Mouse (Mus musculus): ENCODE data around the gene Stk24. TPM values are rescaled to one million over a fixed set of nuclear protein-coding genes. Genes with fewer than 3 reads are reported as not detected.

Gene Stk24
- polyA plus RNA-seq, 1 experiment from 2014 or later: 51.7 TPM

- Histone ChIP-seq H3K9me3 (no peaks in the 10 kb centered on the region), H3K27ac (no peak overlapping the region), H3K4me2 (replicated peaks) (no peak overlapping the region), H3K36me3 (no peaks in the 10 kb centered on the region), H3K4me3 (no peak overlapping the region), H3K9ac (no peak overlapping the region), H3K27me3 (no peaks in the 10 kb centered on the region), H3K4me1 (no peaks in the 10 kb centered on the region)
- WGBS: 76% methylated on average over 3 of the region's 3 CpGs
- ATAC-seq (ENCODE audit: insufficient number of reproducible peaks, insufficient read depth, low FRiP score, low TSS enrichment): no peak
Observed at GRCm38 (mm10) chr14:121408944-121409343, 29.1 kb upstream of the Stk24 start.

GRCm38 (mm10) chr14:121406943-121407342 lies 27.1 kb upstream of the Stk24 start:
- ATAC-seq (ENCODE audit: insufficient number of reproducible peaks, insufficient read depth, low FRiP score, low TSS enrichment): no peak

DNA sequence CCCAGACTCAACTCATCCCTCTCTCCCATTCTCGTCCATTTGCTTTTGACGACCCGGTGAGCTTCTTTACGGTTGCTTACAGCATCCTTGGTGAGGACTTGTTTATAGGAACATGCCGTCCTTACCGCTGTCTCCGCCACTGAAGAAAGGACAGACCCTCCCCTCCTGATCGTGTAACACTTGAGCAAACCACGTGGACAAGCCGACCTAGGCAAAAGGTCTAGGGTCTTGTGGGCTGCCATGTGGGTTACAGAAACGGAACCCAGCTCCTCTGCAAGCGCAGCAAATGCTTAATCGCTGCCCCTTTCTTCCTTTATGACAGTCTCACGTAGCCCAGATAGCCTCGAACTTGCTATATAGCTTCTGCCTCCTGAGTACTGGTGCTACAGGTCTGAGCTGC lies 25.7 kb upstream of the Stk24 start:
- ATAC-seq (ENCODE audit: insufficient number of reproducible peaks, insufficient read depth, low FRiP score, low TSS enrichment): no peak
- H3K9ac ChIP-seq: no peak overlapping the region
- 44% methylated on average over 15 of the region's 15 CpGs for WGBS
- H3K9me3 ChIP-seq: no peaks in the 10 kb centered on the region
- no peak overlapping the region for H3K27ac ChIP-seq
- peak overlapping the region; percentile 22; the same call in 1 of the 2 replicates for H3K4me3 ChIP-seq
- H3K36me3 ChIP-seq: no peaks in the 10 kb centered on the region
- H3K4me1 ChIP-seq: no peaks in the 10 kb centered on the region
- H3K4me2 ChIP-seq (replicated peaks): peak overlapping the region; percentile 43
- no peaks in the 10 kb centered on the region for H3K27me3 ChIP-seq

More at GRCm38 (mm10) chr14:121406943-121407342, 27.1 kb upstream of the Stk24 start:
- H3K4me1 ChIP-seq: no peaks in the 10 kb centered on the region
- no peak overlapping the region for H3K4me3 ChIP-seq
- H3K9me3 ChIP-seq: no peaks in the 10 kb centered on the region
- H3K36me3 ChIP-seq: no peaks in the 10 kb centered on the region
- H3K9ac ChIP-seq: no peak overlapping the region
- H3K27ac ChIP-seq: no peak overlapping the region
- H3K27me3 ChIP-seq: no peaks in the 10 kb centered on the region
- H3K4me2 ChIP-seq (replicated peaks): no peak overlapping the region
- WGBS: 90% methylated on average over 7 of the region's 7 CpGs

- Histone ChIP-seq H3K4me1 (no peaks in the 10 kb centered on the region), H3K9me3 (no peaks in the 10 kb centered on the region), H3K36me3 (no peaks in the 10 kb centered on the region), H3K27me3 (no peaks in the 10 kb centered on the region), H3K9ac (no peak overlapping the region), H3K27ac (no peak overlapping the region), H3K4me2 (replicated peaks) (peak overlapping the region; percentile 43), H3K4me3 (peak overlapping the region; percentile 22; the same call in 1 of the 2 replicates)
- no peak for ATAC-seq (ENCODE audit: insufficient number of reproducible peaks, insufficient read depth, low FRiP score, low TSS enrichment)
- 41% methylated on average over 13 of the region's 13 CpGs for WGBS
Observed at GRCm38 (mm10) chr14:121405120-121405519, 25.3 kb upstream of the Stk24 start.

DNA sequence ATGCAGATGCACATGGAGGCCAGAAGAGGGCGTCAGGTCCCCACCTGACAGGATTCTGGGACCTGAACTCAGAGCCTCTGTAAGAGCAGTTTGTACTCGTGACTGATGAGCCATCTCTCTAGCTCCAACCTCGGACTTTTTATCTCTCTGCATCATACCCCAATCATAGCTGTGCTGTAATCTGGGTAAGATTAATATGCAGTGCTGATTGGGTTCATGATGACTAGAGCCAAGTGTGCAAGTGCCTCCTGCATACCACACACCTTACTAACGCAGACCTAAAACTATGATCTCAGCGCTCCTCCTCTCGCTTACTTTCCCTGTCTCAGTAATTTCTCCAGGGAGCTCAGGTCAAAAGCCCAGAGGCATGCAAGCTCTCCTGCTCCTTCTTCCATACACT lies 19.9 kb upstream of the Stk24 start:
- Histone ChIP-seq H3K4me2 (replicated peaks) (no peak overlapping the region), H3K9me3 (no peaks in the 10 kb centered on the region), H3K9ac (no peak overlapping the region), H3K4me3 (no peak overlapping the region), H3K4me1 (no peaks in the 10 kb centered on the region), H3K27me3 (no peaks in the 10 kb centered on the region), H3K27ac (no peak overlapping the region), H3K36me3 (no peaks in the 10 kb centered on the region)
- ATAC-seq (ENCODE audit: insufficient number of reproducible peaks, insufficient read depth, low FRiP score, low TSS enrichment): no peak
- 77% methylated on average over 6 of the region's 6 CpGs for WGBS

GRCm38 (mm10) chr14:121397471-121397870 lies 17.7 kb upstream of the Stk24 start:
- H3K9ac ChIP-seq: no peak overlapping the region
- H3K4me1 ChIP-seq: no peaks in the 10 kb centered on the region
- 50% methylated on average over 1 of the region's 1 CpGs for WGBS
- H3K9me3 ChIP-seq: no peaks in the 10 kb centered on the region
- no peaks in the 10 kb centered on the region for H3K36me3 ChIP-seq
- H3K4me3 ChIP-seq: no peak overlapping the region
- no peak overlapping the region for H3K27ac ChIP-seq
- no peak overlapping the region for H3K4me2 ChIP-seq (replicated peaks)
- no peak for ATAC-seq (ENCODE audit: insufficient number of reproducible peaks, insufficient read depth, low FRiP score, low TSS enrichment)
- H3K27me3 ChIP-seq: no peaks in the 10 kb centered on the region

- Histone ChIP-seq H3K27me3 (no peaks in the 10 kb centered on the region), H3K9me3 (no peaks in the 10 kb centered on the region), H3K27ac (no peak overlapping the region), H3K9ac (no peak overlapping the region), H3K4me2 (replicated peaks) (no peak overlapping the region), H3K36me3 (no peaks in the 10 kb centered on the region), H3K4me1 (no peaks in the 10 kb centered on the region), H3K4me3 (no peak overlapping the region)
- ATAC-seq (ENCODE audit: insufficient number of reproducible peaks, insufficient read depth, low FRiP score, low TSS enrichment): no peak
- 85% methylated on average over 4 of the region's 4 CpGs for WGBS
Observed at GRCm38 (mm10) chr14:121395125-121395524, 15.3 kb upstream of the Stk24 start.

DNA sequence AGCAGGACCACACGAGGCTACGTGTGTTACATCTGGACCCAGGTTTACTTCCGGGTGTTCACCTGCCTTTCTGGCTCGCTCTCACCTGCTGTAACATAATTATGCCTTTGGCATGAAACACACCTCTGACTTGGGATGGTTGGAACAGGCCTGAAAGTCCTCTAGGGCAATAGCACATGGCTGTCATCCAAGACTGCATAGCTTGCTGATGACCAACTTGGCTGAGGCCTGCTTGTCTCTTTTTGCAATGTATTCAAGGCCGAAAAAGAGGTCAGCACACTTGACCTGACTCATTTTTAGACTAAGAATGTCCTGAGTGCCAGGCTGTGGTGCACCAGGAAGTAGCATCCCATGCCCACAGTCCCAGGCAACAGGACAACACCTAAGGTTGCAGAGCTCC lies 12.1 kb upstream of the Stk24 start:
- WGBS: 87% methylated on average over 5 of the region's 5 CpGs
- H3K36me3 ChIP-seq: no peaks in the 10 kb centered on the region
- H3K9me3 ChIP-seq: no peaks in the 10 kb centered on the region
- H3K27ac ChIP-seq: no peak overlapping the region
- no peaks in the 10 kb centered on the region for H3K27me3 ChIP-seq
- H3K9ac ChIP-seq: no peak overlapping the region
- no peak for ATAC-seq (ENCODE audit: insufficient number of reproducible peaks, insufficient read depth, low FRiP score, low TSS enrichment)
- no peaks in the 10 kb centered on the region for H3K4me1 ChIP-seq
- no peak overlapping the region for H3K4me3 ChIP-seq
- no peak overlapping the region for H3K4me2 ChIP-seq (replicated peaks)

- no peaks in the 10 kb centered on the region for H3K4me1 ChIP-seq
- H3K9ac ChIP-seq: no peak overlapping the region
- H3K4me2 ChIP-seq (replicated peaks): no peak overlapping the region
- H3K27ac ChIP-seq: no peak overlapping the region
- H3K9me3 ChIP-seq: no peaks in the 10 kb centered on the region
- no peaks in the 10 kb centered on the region for H3K36me3 ChIP-seq
- no peak for ATAC-seq (ENCODE audit: insufficient number of reproducible peaks, insufficient read depth, low FRiP score, low TSS enrichment)
- H3K4me3 ChIP-seq: no peak overlapping the region
- H3K27me3 ChIP-seq: no peaks in the 10 kb centered on the region
- WGBS: 54% methylated on average over 1 of the region's 1 CpGs
Observed at GRCm38 (mm10) chr14:121387760-121388159, 7.9 kb upstream of the Stk24 start.

GRCm38 (mm10) chr14:121385440-121385839 lies 5.6 kb upstream of the Stk24 start:
- no peaks in the 10 kb centered on the region for H3K36me3 ChIP-seq
- WGBS: 85% methylated on average over 8 of the region's 8 CpGs

GRCm38 (mm10) chr14:121383801-121384200 lies 4.0 kb upstream of the Stk24 start:
- H3K27ac ChIP-seq: no peak overlapping the region
- no peak for ATAC-seq (ENCODE audit: insufficient number of reproducible peaks, insufficient read depth, low FRiP score, low TSS enrichment)
- H3K4me3 ChIP-seq: no peak overlapping the region
- no peaks in the 10 kb centered on the region for H3K27me3 ChIP-seq
- H3K36me3 ChIP-seq: no peaks in the 10 kb centered on the region
- no peaks in the 10 kb centered on the region for H3K9me3 ChIP-seq
- H3K4me1 ChIP-seq: peaks cover 5% of the 10 kb centered on the region; the same call in 1 of the 2 replicates
- WGBS: 40% methylated on average over 3 of the region's 3 CpGs
- H3K4me2 ChIP-seq (replicated peaks): no peak overlapping the region
- no peak overlapping the region for H3K9ac ChIP-seq

More at GRCm38 (mm10) chr14:121385440-121385839, 5.6 kb upstream of the Stk24 start:
- ATAC-seq (ENCODE audit: insufficient number of reproducible peaks, insufficient read depth, low FRiP score, low TSS enrichment): no peak
- H3K4me1 ChIP-seq: no peaks in the 10 kb centered on the region
- no peak overlapping the region for H3K4me2 ChIP-seq (replicated peaks)
- H3K9me3 ChIP-seq: no peaks in the 10 kb centered on the region
- H3K9ac ChIP-seq: no peak overlapping the region
- H3K27ac ChIP-seq: no peak overlapping the region
- no peaks in the 10 kb centered on the region for H3K27me3 ChIP-seq
- H3K4me3 ChIP-seq: no peak overlapping the region

DNA sequence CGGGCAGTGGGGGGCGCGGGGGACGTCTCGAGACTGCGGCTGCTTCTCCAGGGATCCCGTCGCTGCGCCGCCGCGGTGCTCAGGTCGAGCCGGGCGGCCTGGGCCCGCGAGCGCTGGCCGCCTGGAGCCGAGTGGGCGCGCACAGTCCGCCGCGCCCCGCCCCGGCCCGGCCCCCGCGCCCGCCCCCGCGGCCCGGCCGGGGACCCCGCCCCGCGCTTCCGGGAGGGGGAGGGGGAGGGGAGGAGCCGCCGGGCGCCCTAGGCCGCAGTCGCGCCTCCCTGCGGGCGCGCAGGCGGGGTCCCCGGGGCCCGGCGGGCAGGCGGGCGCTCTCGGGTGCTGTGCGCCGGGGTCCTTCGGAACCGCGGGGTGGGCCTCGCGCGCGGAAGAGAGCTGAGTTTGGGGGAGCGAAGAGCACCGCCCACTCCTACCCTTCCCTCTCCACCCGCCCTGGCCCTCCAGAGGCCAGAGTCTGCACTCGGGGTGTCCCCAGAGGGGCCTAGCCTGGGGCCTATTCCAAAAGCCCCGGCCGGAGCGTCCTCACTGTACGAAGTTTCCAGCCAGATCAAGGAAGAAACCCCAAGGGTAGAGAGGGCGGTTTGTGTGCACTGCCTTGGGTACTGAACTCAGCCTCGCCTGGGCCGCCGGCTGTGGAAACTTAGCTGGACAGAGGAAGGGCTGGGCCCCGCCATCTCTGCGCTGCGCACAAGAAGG lies 540 bp downstream of the Stk24 start:
- whole genome bisulfite sequencing: under 1% methylated on average over 41 of the region's 79 CpGs
- H3K4me1 ChIP-seq: peaks cover 33% of the 10 kb centered on the region
- peak overlapping the region; percentile 98 for H3K4me3 ChIP-seq
- peak overlapping the region; percentile 93 for H3K27ac ChIP-seq
- H3K27me3 ChIP-seq: no peaks in the 10 kb centered on the region
- peak overlapping the region; percentile 96 for H3K9ac ChIP-seq
- no peaks in the 10 kb centered on the region for H3K36me3 ChIP-seq
- peak overlapping the region; percentile 75 for H3K4me2 ChIP-seq (replicated peaks)
- H3K9me3 ChIP-seq: no peaks in the 10 kb centered on the region
- peak; percentile 84 for ATAC-seq (ENCODE audit: insufficient number of reproducible peaks, insufficient read depth, low FRiP score, low TSS enrichment)
